Mouse (Mus musculus): ENCODE measurements around the gene Slc2a13.

DNA sequence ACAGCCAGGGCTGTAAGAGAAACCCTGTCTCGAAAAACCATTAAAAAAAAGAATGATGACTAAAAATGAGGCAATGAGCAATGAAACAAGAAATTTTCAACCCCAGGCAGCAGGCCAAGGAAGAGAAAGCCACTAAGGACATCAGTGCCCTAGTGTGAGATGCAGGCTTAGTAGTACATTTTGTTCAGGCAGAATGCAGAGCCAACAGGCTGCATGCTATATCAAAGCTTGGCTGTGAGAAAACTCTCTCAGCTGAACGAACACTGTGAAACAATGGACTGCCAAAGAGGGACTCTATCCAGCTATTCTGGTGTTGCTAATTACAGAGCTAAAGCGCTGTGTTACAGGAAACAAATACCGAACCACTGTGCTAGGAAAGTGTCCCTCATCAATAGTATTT lies 256.1 kb downstream of the Slc2a13 start:
- TF ChIP-seq CTCF (IDR thresholded peaks at IDR 0.05; ENCODE audit: borderline replicate concordance, insufficient read depth, low read depth, low read length) (no peak), POLR2A (IDR thresholded peaks at IDR 0.05; ENCODE audit: borderline replicate concordance, insufficient read depth, low read length) (no peak)

Measured in cerebellum, adult 2 months (tissue).